Mouse (Mus musculus): Measurements from ENCODE around the gene Dnah10. TPM values are rescaled to one million over a fixed set of nuclear protein-coding genes. Genes with fewer than 3 reads are reported as not detected.

Dnah10 gene
- total and polyA plus RNA-seq, 2 experiments, result not detected

GRCm38 (mm10) chr5:124848994-124849393 is 124.1 kb downstream of the Dnah10 start:
- 85% methylated on average over 3 of the region's 3 CpGs for WGBS
- Histone ChIP-seq H3K4me3 (ENCODE audit: insufficient read depth, low read depth, low read length) (no peak overlapping the region), H3K4me1 (ENCODE audit: control insufficient read depth, insufficient read depth, low read length) (no peaks in the 10 kb centered on the region), H3K27ac (replicated peaks; ENCODE audit: insufficient read depth, low read depth, low read length) (no peak overlapping the region), H3K36me3 (ENCODE audit: control insufficient read depth, insufficient read depth, low read length) (no peaks in the 10 kb centered on the region), H3K27me3 (ENCODE audit: control insufficient read depth, insufficient read depth, low read length) (no peaks in the 10 kb centered on the region), H3K9ac (ENCODE audit: low read depth, low read length) (no peak overlapping the region), H3K79me2 (ENCODE audit: control insufficient read depth, insufficient read depth, low read length) (no peaks in the 10 kb centered on the region)
- no peak for DNase-seq (ENCODE audit: extremely low read depth, low read depth, low spot score)
- TF ChIP-seq POLR2A (IDR thresholded peaks at IDR 0.05; ENCODE audit: extremely low read depth, insufficient read depth, low read length) (no peak), CTCF (IDR thresholded peaks at IDR 0.05; ENCODE audit: low read depth, low read length) (no peak)

- Histone ChIP-seq H3K4me1 (ENCODE audit: control insufficient read depth, insufficient read depth, low read length) (no peaks in the 10 kb centered on the region), H3K79me2 (ENCODE audit: control insufficient read depth, insufficient read depth, low read length) (no peaks in the 10 kb centered on the region), H3K4me3 (ENCODE audit: insufficient read depth, low read depth, low read length) (no peak overlapping the region), H3K36me3 (ENCODE audit: control insufficient read depth, insufficient read depth, low read length) (no peaks in the 10 kb centered on the region), H3K27me3 (ENCODE audit: control insufficient read depth, insufficient read depth, low read length) (no peaks in the 10 kb centered on the region), H3K27ac (replicated peaks; ENCODE audit: insufficient read depth, low read depth, low read length) (no peak overlapping the region), H3K9ac (ENCODE audit: low read depth, low read length) (no peak overlapping the region)
- TF ChIP-seq POLR2A (IDR thresholded peaks at IDR 0.05; ENCODE audit: extremely low read depth, insufficient read depth, low read length), result no peak
- no peak for TF ChIP-seq CTCF (IDR thresholded peaks at IDR 0.05; ENCODE audit: low read depth, low read length)
- WGBS, result 82% methylated on average over 4 of the region's 4 CpGs
- DNase-seq (ENCODE audit: extremely low read depth, low read depth, low spot score), result no peak
These were observed 126.7 kb downstream of the Dnah10 start for GRCm38 (mm10) chr5:124851572-124851971.

GRCm38 (mm10) chr5:124852294-124852693 is 127.4 kb downstream of the Dnah10 start:
- Histone ChIP-seq H3K27ac (replicated peaks; ENCODE audit: insufficient read depth, low read depth, low read length) (no peak overlapping the region), H3K36me3 (ENCODE audit: control insufficient read depth, insufficient read depth, low read length) (no peaks in the 10 kb centered on the region), H3K4me3 (ENCODE audit: insufficient read depth, low read depth, low read length) (no peak overlapping the region), H3K4me1 (ENCODE audit: control insufficient read depth, insufficient read depth, low read length) (no peaks in the 10 kb centered on the region), H3K9ac (ENCODE audit: low read depth, low read length) (no peak overlapping the region), H3K79me2 (ENCODE audit: control insufficient read depth, insufficient read depth, low read length) (no peaks in the 10 kb centered on the region), H3K27me3 (ENCODE audit: control insufficient read depth, insufficient read depth, low read length) (no peaks in the 10 kb centered on the region)
- TF ChIP-seq CTCF (IDR thresholded peaks at IDR 0.05; ENCODE audit: low read depth, low read length), result no peak
- TF ChIP-seq POLR2A (IDR thresholded peaks at IDR 0.05; ENCODE audit: extremely low read depth, insufficient read depth, low read length), result no peak
- DNase-seq (ENCODE audit: extremely low read depth, low read depth, low spot score), result no peak
- WGBS, result 46% methylated on average over 2 of the region's 2 CpGs

- no peaks in the 10 kb centered on the region for H3K27me3 ChIP-seq (ENCODE audit: control insufficient read depth, insufficient read depth, low read length)
- WGBS, result 99% methylated on average over 2 of the region's 2 CpGs
- no peaks in the 10 kb centered on the region for H3K36me3 ChIP-seq (ENCODE audit: control insufficient read depth, insufficient read depth, low read length)
- no peak overlapping the region for H3K9ac ChIP-seq (ENCODE audit: low read depth, low read length)
- H3K27ac ChIP-seq (replicated peaks; ENCODE audit: insufficient read depth, low read depth, low read length), result no peak overlapping the region
- H3K4me1 ChIP-seq (ENCODE audit: control insufficient read depth, insufficient read depth, low read length), result no peaks in the 10 kb centered on the region
- TF ChIP-seq POLR2A (IDR thresholded peaks at IDR 0.05; ENCODE audit: extremely low read depth, insufficient read depth, low read length) (no peak), CTCF (IDR thresholded peaks at IDR 0.05; ENCODE audit: low read depth, low read length) (no peak)
- no peak overlapping the region for H3K4me3 ChIP-seq (ENCODE audit: insufficient read depth, low read depth, low read length)
- no peaks in the 10 kb centered on the region for H3K79me2 ChIP-seq (ENCODE audit: control insufficient read depth, insufficient read depth, low read length)
- no peak for DNase-seq (ENCODE audit: extremely low read depth, low read depth, low spot score)
These were observed 128.2 kb downstream of the Dnah10 start for GRCm38 (mm10) chr5:124853079-124853478.

- Histone ChIP-seq H3K79me2 (ENCODE audit: control insufficient read depth, insufficient read depth, low read length) (no peaks in the 10 kb centered on the region), H3K36me3 (ENCODE audit: control insufficient read depth, insufficient read depth, low read length) (no peaks in the 10 kb centered on the region), H3K4me1 (ENCODE audit: control insufficient read depth, insufficient read depth, low read length) (no peaks in the 10 kb centered on the region), H3K27me3 (ENCODE audit: control insufficient read depth, insufficient read depth, low read length) (no peaks in the 10 kb centered on the region), H3K4me3 (ENCODE audit: insufficient read depth, low read depth, low read length) (no peak overlapping the region), H3K9ac (ENCODE audit: low read depth, low read length) (no peak overlapping the region), H3K27ac (replicated peaks; ENCODE audit: insufficient read depth, low read depth, low read length) (no peak overlapping the region)
- TF ChIP-seq POLR2A (IDR thresholded peaks at IDR 0.05; ENCODE audit: extremely low read depth, insufficient read depth, low read length), result no peak
- WGBS, result 87% methylated on average over 4 of the region's 4 CpGs
- DNase-seq (ENCODE audit: extremely low read depth, low read depth, low spot score), result no peak
These were observed 129.3 kb downstream of the Dnah10 start for GRCm38 (mm10) chr5:124854202-124854601.

GRCm38 (mm10) chr5:124860013-124860412 is 135.1 kb downstream of the Dnah10 start:
- Histone ChIP-seq H3K79me2 (ENCODE audit: control insufficient read depth, insufficient read depth, low read length) (peaks cover 6% of the 10 kb centered on the region; the same call in 1 of the 2 replicates), H3K4me3 (ENCODE audit: insufficient read depth, low read depth, low read length) (no peak overlapping the region), H3K4me1 (ENCODE audit: control insufficient read depth, insufficient read depth, low read length) (peaks cover 3% of the 10 kb centered on the region; the same call in 1 of the 2 replicates), H3K36me3 (ENCODE audit: control insufficient read depth, insufficient read depth, low read length) (no peaks in the 10 kb centered on the region), H3K9ac (ENCODE audit: low read depth, low read length) (no peak overlapping the region), H3K27me3 (ENCODE audit: control insufficient read depth, insufficient read depth, low read length) (peaks cover 8% of the 10 kb centered on the region), H3K27ac (replicated peaks; ENCODE audit: insufficient read depth, low read depth, low read length) (no peak overlapping the region)
- DNase-seq (ENCODE audit: extremely low read depth, low read depth, low spot score), result no peak
- 26% methylated on average over 5 of the region's 5 CpGs for WGBS
- no peak for TF ChIP-seq POLR2A (IDR thresholded peaks at IDR 0.05; ENCODE audit: extremely low read depth, insufficient read depth, low read length)
- TF ChIP-seq CTCF (IDR thresholded peaks at IDR 0.05; ENCODE audit: low read depth, low read length), result peak; percentile 12; the same call in 1 of the 2 replicates

Data from liver, adult 2 months (tissue).